20 mouse cellular contexts compared by ENCODE assay signal in genomic region chr5:132088585-132088984, GRCm38 (mm10).
A peak's percentile ranks its signal among the peaks of the same experiment; 100 is the strongest.
DNase-seq lines count a peak whose midpoint lies in the region; ATAC-seq and TF ChIP-seq lines count a peak whose summit lies in the region.
"Had no signal": no experiment of that assay in that cellular context is flagged by ENCODE, and none has a peak within 500 bp of the region (broad histone marks: within the 10 kb centered on the region; RNA-seq: fewer than 3 reads in every experiment).

No protein-coding gene starts in this region.

- H3K9me3 ChIP-seq in lung, embryonic 14.5 days (ENCODE audit: low read depth, low read length): no peaks in the 10 kb centered on the region
- H3K9me3 ChIP-seq: embryonic facial prominence, embryonic 10.5 days; forebrain, embryonic 15.5 days; heart, embryonic 13.5 days; hindbrain, embryonic 15.5 days; liver, embryonic 12.5 days; lung, embryonic 15.5 days; megakaryocyte, embryonic 14.5 days; neural tube, embryonic 12.5 days had no signal

- peak; percentile 46 for TF ChIP-seq CTCF in heart, adult 2 months (IDR thresholded peaks at IDR 0.05)
- TF ChIP-seq CTCF in lung, embryonic 14.5 days (IDR thresholded peaks at IDR 0.05; ENCODE audit: low read depth): peak; percentile 31
- TF ChIP-seq CTCF in brain, embryonic 14.5 days (IDR thresholded peaks at IDR 0.05; ENCODE audit: borderline replicate concordance, extremely low read depth, insufficient read depth, insufficient read length): peak; percentile 13; the same call in 1 of the 2 replicates

- 89% methylated on average over 3 of the region's 3 CpGs for WGBS in heart, adult 2 months
- 87% methylated on average over 3 of the region's 3 CpGs for WGBS in lung, embryonic 14.5 days

- no peak for TF ChIP-seq EP300 in heart, adult 2 months (IDR thresholded peaks at IDR 0.05; ENCODE audit: insufficient read depth, low read depth, low read length)

- intact Hi-C loops in heart, adult 2 months (cut with DNase I): no loop called here

- ATAC-seq in lung, embryonic 14.5 days (ENCODE audit: insufficient read depth): no peak
- ATAC-seq: liver, embryonic 12.5 days had no signal

- no peak for DNase-seq in heart, adult 2 months
- no peak for DNase-seq in heart, adult 8-10 months (ENCODE audit: low spot score)
- DNase-seq in lung, embryonic 14.5 days: peak; percentile 27
- DNase-seq in lung, postnatal 25 days (ENCODE audit: low spot score): no peak
- DNase-seq in brain, embryonic 14.5 days (ENCODE audit: low read depth): peak; percentile 45
- DNase-seq in retina, postnatal 1 day: peak; percentile 45
- DNase-seq in thymus, postnatal 14 days: no peak
- DNase-seq: B cell, adult 2 months; cerebellum, adult 8-10 months; heart, postnatal 36 days; kidney, adult 11 months; thymus, postnatal 4 days had no signal

- H3K4me1 ChIP-seq in heart, adult 2 months (ENCODE audit: control insufficient read depth, insufficient read depth, low read length): no peaks in the 10 kb centered on the region
- no peaks in the 10 kb centered on the region for H3K4me1 ChIP-seq in lung, embryonic 14.5 days (ENCODE audit: insufficient read depth)
- H3K4me1 ChIP-seq: liver, embryonic 12.5 days; lung, embryonic 15.5 days; megakaryocyte, embryonic 14.5 days had no signal

- no peak overlapping the region for H3K4me3 ChIP-seq in heart, adult 2 months
- H3K4me3 ChIP-seq in lung, embryonic 14.5 days (ENCODE audit: low read depth, low read length): no peak overlapping the region
- H3K4me3 ChIP-seq: embryonic facial prominence, embryonic 10.5 days; forebrain, embryonic 15.5 days; heart, embryonic 13.5 days; hindbrain, embryonic 15.5 days; liver, embryonic 12.5 days; lung, embryonic 15.5 days; megakaryocyte, embryonic 14.5 days; neural tube, embryonic 12.5 days had no signal

- no peak overlapping the region for H3K4me2 ChIP-seq in lung, embryonic 14.5 days
- H3K4me2 ChIP-seq: forebrain, embryonic 15.5 days; heart, embryonic 13.5 days; hindbrain, embryonic 15.5 days; liver, embryonic 12.5 days; lung, embryonic 15.5 days; neural tube, embryonic 12.5 days had no signal

- no peak for TF ChIP-seq POLR2A in heart, adult 2 months (IDR thresholded peaks at IDR 0.05; ENCODE audit: insufficient read depth, low read depth, low read length)
- TF ChIP-seq POLR2A in brain, embryonic 14.5 days (IDR thresholded peaks at IDR 0.05; ENCODE audit: borderline replicate concordance, extremely low read depth, insufficient read depth, insufficient read length, poor library complexity, severe bottlenecking): no peak

- no peaks in the 10 kb centered on the region for H3K27me3 ChIP-seq in heart, adult 2 months (ENCODE audit: control insufficient read depth, insufficient read depth, low read length)
- H3K27me3 ChIP-seq in lung, embryonic 14.5 days (ENCODE audit: insufficient read depth, low read length): no peaks in the 10 kb centered on the region
- H3K27me3 ChIP-seq: forebrain, embryonic 15.5 days; heart, embryonic 13.5 days; hindbrain, embryonic 15.5 days; liver, embryonic 12.5 days; lung, embryonic 15.5 days; neural tube, embryonic 12.5 days had no signal

- no peak overlapping the region for H3K27ac ChIP-seq in heart, adult 2 months
- H3K27ac ChIP-seq in lung, embryonic 14.5 days (ENCODE audit: low read depth): no peak overlapping the region
- H3K27ac ChIP-seq: embryonic facial prominence, embryonic 10.5 days; heart, embryonic 13.5 days; hindbrain, embryonic 15.5 days; liver, embryonic 12.5 days; lung, embryonic 15.5 days; neural tube, embryonic 12.5 days had no signal

- H3K9ac ChIP-seq in heart, adult 2 months (ENCODE audit: low read depth, low read length): no peak overlapping the region
- H3K9ac ChIP-seq in lung, embryonic 14.5 days: no peak overlapping the region
- H3K9ac ChIP-seq: forebrain, embryonic 15.5 days; heart, embryonic 13.5 days; hindbrain, embryonic 15.5 days; liver, embryonic 12.5 days; lung, embryonic 15.5 days; neural tube, embryonic 12.5 days had no signal

- H3K36me3 ChIP-seq in heart, adult 2 months (ENCODE audit: control insufficient read depth, insufficient read depth, low read length): no peaks in the 10 kb centered on the region
- H3K36me3 ChIP-seq in lung, embryonic 14.5 days (ENCODE audit: insufficient read depth): no peaks in the 10 kb centered on the region
- H3K36me3 ChIP-seq: embryonic facial prominence, embryonic 10.5 days; forebrain, embryonic 15.5 days; heart, embryonic 13.5 days; hindbrain, embryonic 15.5 days; liver, embryonic 12.5 days; lung, embryonic 15.5 days; neural tube, embryonic 12.5 days had no signal

- no peaks in the 10 kb centered on the region; the same call in 1 of the 2 replicates for H3K79me2 ChIP-seq in heart, adult 2 months (replicated peaks; ENCODE audit: control insufficient read depth, insufficient read depth, low read length)

Comparison
In these comparisons a context has a peak if more than half of its experiments do, and no peak if none do; other contexts are left out.
1. DNase-seq: peak in lung, embryonic 14.5 days (single experiment), brain, embryonic 14.5 days (single experiment) and retina, postnatal 1 day (single experiment); none in heart, adult 2 months (0 of 2), heart, adult 8-10 months (single experiment), lung, postnatal 25 days (single experiment) and thymus, postnatal 14 days (single experiment).
2. Peak in every context shown above with its lines, with median percentiles within 50 percentile points of each other: CTCF ChIP-seq.